Mouse (Mus musculus) hindbrain, embryonic 13.5 days (tissue): ENCODE measurements around the gene Nsun7. TPM values are rescaled to one million over a fixed set of nuclear protein-coding genes. Genes with fewer than 3 reads are reported as not detected.
A peak's percentile ranks its signal among the peaks of the same experiment; 100 is the strongest.

ENCODE experiments used
- ATAC-seq: fragments of 200-750 bp; cut with Nextera tagmentation; 2 replicates; pipeline ENCODE4 v1.8.0; 2017; ENCODE audit warnings: moderate TSS enrichment; ENCODE audit not compliant: low FRiP score
- H3K27ac ChIP-seq: fragments of 300-500 bp; sonication (generic); 2 replicates; pipeline ENCODE4 v1.5.1; 2015; ENCODE audit warnings: inconsistent platforms, mild to moderate bottlenecking, moderate library complexity
- H3K27me3 ChIP-seq: fragments of 300-500 bp; sonication (generic); 2 replicates; pipeline ENCODE4 v1.6.1; 2015; ENCODE audit warnings: mild to moderate bottlenecking, inconsistent platforms
- H3K36me3 ChIP-seq: fragments of 300-500 bp; sonication (generic); 2 replicates; pipeline ENCODE4 v1.6.1; 2015; ENCODE audit warnings: mild to moderate bottlenecking, inconsistent platforms
- H3K4me1 ChIP-seq: fragments of 300-500 bp; sonication (generic); replicated peaks from 2 replicates; pipeline ENCODE4 v1.6.1; 2015; ENCODE audit warnings: inconsistent platforms
- H3K4me2 ChIP-seq: fragments of 300-500 bp; sonication (generic); 2 replicates; pipeline ENCODE4 v1.6.1; 2015; ENCODE audit warnings: inconsistent platforms, mild to moderate bottlenecking, moderate library complexity
- H3K4me3 ChIP-seq: fragments of 300-500 bp; sonication (generic); 2 replicates; pipeline ENCODE4 v1.5.1; 2015; ENCODE audit warnings: mild to moderate bottlenecking, inconsistent platforms
- H3K9ac ChIP-seq: fragments of 300-500 bp; sonication (generic); 2 replicates; pipeline ENCODE4 v1.6.1; 2015; ENCODE audit warnings: mild to moderate bottlenecking, inconsistent platforms
- H3K9me3 ChIP-seq: fragments of 300-500 bp; sonication (generic); 2 replicates; pipeline ENCODE4 v1.6.1; 2016; ENCODE audit warnings: inconsistent platforms
- WGBS: fragments of 180-500 bp; shearing (Covaris S2); methylation state at CpG from one replicate; pipeline ENCODE4 v1.1.7; 2015; 5-methylcytosine and 5-hydroxymethylcytosine counted together
- polyA plus RNA-seq: library from polyadenylated mRNA; unstranded; fragments of >200 nt; fragmentation: Nextera tagmentation; extraction: Ambion mirVana; gene quantifications from 2 replicates; pipeline ENCODE4 v1.2.1, GENCODE M21; 2015

Nsun7 gene
- polyA plus RNA-seq, 1 experiment from 2014 or later, result 2.5 TPM

DNA sequence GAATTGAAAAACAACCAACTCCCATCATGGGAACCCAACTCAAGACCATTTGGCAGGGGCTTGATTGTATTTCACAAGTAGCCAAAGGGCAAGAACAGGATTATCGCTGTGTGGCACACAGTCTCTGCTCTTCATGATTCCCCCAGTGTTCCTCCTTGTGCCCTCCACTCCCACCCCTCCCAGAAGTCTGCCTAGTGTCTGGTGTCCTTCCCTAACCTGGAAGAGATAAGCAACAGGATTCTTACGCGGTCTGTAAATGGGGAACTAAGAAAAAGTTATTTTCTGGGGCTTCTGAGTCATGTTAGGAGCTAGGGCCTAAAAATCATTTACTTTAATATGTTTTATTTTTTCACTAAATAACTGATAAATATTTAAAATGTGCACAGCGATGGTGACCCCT, 35.3 kb downstream of the Nsun7 start:
- WGBS, result 91% methylated on average over 4 of the region's 4 CpGs
- Histone ChIP-seq H3K36me3 (peaks cover 22% of the 10 kb centered on the region), H3K4me1 (no peaks in the 10 kb centered on the region), H3K4me2 (no peak overlapping the region), H3K9ac (no peak overlapping the region), H3K27me3 (no peaks in the 10 kb centered on the region), H3K9me3 (no peaks in the 10 kb centered on the region), H3K4me3 (no peak overlapping the region), H3K27ac (no peak overlapping the region)
- no peak for ATAC-seq

GRCm38 (mm10) chr5:66296116-66296515, 36.4 kb downstream of the Nsun7 start:
- Histone ChIP-seq H3K4me3 (no peak overlapping the region), H3K36me3 (peaks cover 29% of the 10 kb centered on the region), H3K27ac (no peak overlapping the region), H3K27me3 (no peaks in the 10 kb centered on the region), H3K9ac (no peak overlapping the region), H3K4me2 (no peak overlapping the region), H3K4me1 (no peaks in the 10 kb centered on the region), H3K9me3 (no peaks in the 10 kb centered on the region)
- ATAC-seq, result no peak
- WGBS, result 95% methylated on average over 5 of the region's 5 CpGs

DNA sequence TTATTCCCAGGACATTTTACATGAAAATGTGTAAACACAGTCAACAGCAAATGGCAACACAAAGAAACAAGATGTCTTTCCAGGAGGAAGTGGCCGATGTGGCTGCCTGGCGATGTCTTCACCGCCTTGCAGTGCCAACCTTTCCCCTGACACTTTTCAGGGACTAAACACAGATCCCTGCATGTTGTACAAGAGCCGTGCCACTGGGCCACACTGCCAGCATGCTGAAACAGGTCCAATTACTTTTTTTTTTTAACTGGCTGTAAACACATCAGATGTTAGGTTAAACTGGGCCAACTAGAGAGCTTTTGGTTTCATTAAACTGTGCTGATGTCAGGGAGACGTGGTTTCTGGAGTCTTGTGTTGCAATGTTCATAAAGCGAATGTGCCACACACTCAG, 39.2 kb downstream of the Nsun7 start:
- Histone ChIP-seq H3K27ac (no peak overlapping the region), H3K36me3 (peaks cover 43% of the 10 kb centered on the region), H3K4me2 (no peak overlapping the region), H3K9ac (no peak overlapping the region), H3K27me3 (no peaks in the 10 kb centered on the region), H3K4me3 (no peak overlapping the region), H3K9me3 (no peaks in the 10 kb centered on the region), H3K4me1 (no peaks in the 10 kb centered on the region)
- no peak for ATAC-seq
- WGBS, result 97% methylated on average over 6 of the region's 6 CpGs

- no peak overlapping the region for H3K4me3 ChIP-seq
- no peak for ATAC-seq
Observed at GRCm38 (mm10) chr5:66300576-66300975, 40.9 kb downstream of the Nsun7 start.

GRCm38 (mm10) chr5:66302085-66302815, 42.6 kb downstream of the Nsun7 start:
- no peak overlapping the region for H3K4me3 ChIP-seq
- no peak overlapping the region for H3K4me2 ChIP-seq
- peaks cover 8% of the 10 kb centered on the region for H3K4me1 ChIP-seq
- H3K9me3 ChIP-seq, result no peaks in the 10 kb centered on the region
- WGBS, result 92% methylated on average over 21 of the region's 21 CpGs
- no peak overlapping the region for H3K9ac ChIP-seq
- no peak overlapping the region for H3K27ac ChIP-seq
- ATAC-seq, result no peak
- H3K27me3 ChIP-seq, result no peaks in the 10 kb centered on the region
- peaks cover 53% of the 10 kb centered on the region for H3K36me3 ChIP-seq

More at GRCm38 (mm10) chr5:66300576-66300975, 40.9 kb downstream of the Nsun7 start:
- WGBS, result 93% methylated on average over 13 of the region's 13 CpGs
- no peaks in the 10 kb centered on the region for H3K27me3 ChIP-seq
- no peak overlapping the region for H3K4me2 ChIP-seq
- H3K9me3 ChIP-seq, result no peaks in the 10 kb centered on the region
- no peak overlapping the region for H3K9ac ChIP-seq
- H3K27ac ChIP-seq, result no peak overlapping the region
- H3K4me1 ChIP-seq, result peaks cover 7% of the 10 kb centered on the region
- peaks cover 48% of the 10 kb centered on the region for H3K36me3 ChIP-seq

- Histone ChIP-seq H3K9me3 (no peaks in the 10 kb centered on the region), H3K36me3 (peaks cover 55% of the 10 kb centered on the region), H3K4me1 (peaks cover 8% of the 10 kb centered on the region), H3K4me3 (no peak overlapping the region), H3K4me2 (no peak overlapping the region), H3K9ac (no peak overlapping the region), H3K27ac (no peak overlapping the region), H3K27me3 (no peaks in the 10 kb centered on the region)
- 89% methylated on average over 2 of the region's 2 CpGs for WGBS
- ATAC-seq, result 0 out of 2 replicates have a peak, but pooled peaks have one; percentile 31
Observed at GRCm38 (mm10) chr5:66302873-66303272, 43.2 kb downstream of the Nsun7 start.

DNA sequence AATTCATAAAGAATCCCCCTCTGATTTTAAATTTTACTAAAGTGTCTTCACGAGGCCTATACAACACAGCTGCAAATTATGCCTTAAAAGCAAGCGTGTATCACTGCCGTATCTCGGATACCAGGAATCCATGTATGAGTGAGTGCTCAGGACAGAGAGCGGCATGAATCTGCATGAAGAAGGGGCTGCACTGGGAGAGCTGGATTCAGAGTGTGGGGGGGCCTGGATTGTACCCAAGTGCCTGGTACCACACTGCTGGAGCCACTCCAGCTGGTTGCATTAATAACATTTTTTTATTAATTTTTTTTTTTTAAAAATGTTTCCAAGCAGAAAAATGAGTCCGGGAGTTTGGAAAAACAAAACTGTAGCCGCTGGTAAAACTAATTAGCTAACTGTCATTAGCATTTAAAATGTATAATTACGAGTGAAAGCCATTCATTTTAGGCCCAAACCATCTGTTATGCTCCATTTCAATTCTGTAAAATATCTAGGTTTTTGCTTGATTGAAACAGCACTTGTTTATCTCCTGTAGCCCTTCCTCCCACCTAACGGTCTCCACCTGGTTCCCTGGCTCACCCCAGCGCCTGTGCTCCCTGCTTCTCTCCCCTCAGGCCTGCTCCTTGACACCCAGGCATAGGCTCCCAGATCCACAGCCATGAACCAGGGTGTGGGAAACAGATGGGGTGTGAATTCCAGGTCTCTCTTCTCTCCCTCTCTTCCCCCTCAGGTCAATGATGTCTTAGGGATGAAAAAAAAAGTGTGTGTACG, 44.8 kb downstream of the Nsun7 start:
- Histone ChIP-seq H3K4me1 (peaks cover 8% of the 10 kb centered on the region), H3K9ac (no peak overlapping the region), H3K4me3 (no peak overlapping the region), H3K36me3 (peaks cover 63% of the 10 kb centered on the region), H3K27me3 (no peaks in the 10 kb centered on the region), H3K27ac (peak overlapping the region; percentile 83), H3K4me2 (no peak overlapping the region), H3K9me3 (no peaks in the 10 kb centered on the region)
- 0 out of 2 replicates have a peak, but pooled peaks have one; percentile 26 for ATAC-seq
- WGBS, result 65% methylated on average over 11 of the region's 11 CpGs

- Histone ChIP-seq H3K27me3 (no peaks in the 10 kb centered on the region), H3K9ac (no peak overlapping the region), H3K36me3 (peaks cover 70% of the 10 kb centered on the region), H3K4me1 (peaks cover 8% of the 10 kb centered on the region), H3K4me3 (no peak overlapping the region), H3K27ac (peak overlapping the region; percentile 83), H3K9me3 (no peaks in the 10 kb centered on the region), H3K4me2 (no peak overlapping the region)
- ATAC-seq, result no peak
- WGBS, result 83% methylated on average over 8 of the region's 8 CpGs
Observed at GRCm38 (mm10) chr5:66305511-66305910, 45.8 kb downstream of the Nsun7 start.

DNA sequence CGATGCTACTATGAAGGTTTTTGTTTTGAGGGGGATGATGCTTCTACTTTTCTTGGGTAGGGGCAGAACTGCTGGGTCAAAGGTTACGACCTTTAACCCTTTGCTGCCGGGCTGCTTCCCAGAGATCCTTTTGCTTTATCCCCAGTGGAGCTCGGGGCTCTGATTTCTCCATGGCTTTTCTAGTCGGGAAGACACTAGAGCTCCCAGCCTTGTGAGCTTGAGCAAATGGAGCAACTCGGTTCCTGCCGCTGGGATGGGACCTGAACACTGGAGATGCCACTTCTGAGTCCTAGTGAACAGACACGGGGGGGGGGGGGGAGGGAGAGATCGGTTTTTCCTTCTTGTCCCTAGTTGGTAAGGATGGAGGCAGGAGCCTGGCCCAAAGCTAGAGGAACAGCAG, 50.6 kb downstream of the Nsun7 start:
- Histone ChIP-seq H3K27me3 (no peaks in the 10 kb centered on the region), H3K36me3 (peaks cover 73% of the 10 kb centered on the region), H3K4me1 (peaks cover 3% of the 10 kb centered on the region), H3K9me3 (no peaks in the 10 kb centered on the region), H3K4me3 (no peak overlapping the region), H3K9ac (no peak overlapping the region), H3K4me2 (no peak overlapping the region), H3K27ac (no peak overlapping the region)
- ATAC-seq, result no peak
- WGBS, result 49% methylated on average over 9 of the region's 9 CpGs

DNA sequence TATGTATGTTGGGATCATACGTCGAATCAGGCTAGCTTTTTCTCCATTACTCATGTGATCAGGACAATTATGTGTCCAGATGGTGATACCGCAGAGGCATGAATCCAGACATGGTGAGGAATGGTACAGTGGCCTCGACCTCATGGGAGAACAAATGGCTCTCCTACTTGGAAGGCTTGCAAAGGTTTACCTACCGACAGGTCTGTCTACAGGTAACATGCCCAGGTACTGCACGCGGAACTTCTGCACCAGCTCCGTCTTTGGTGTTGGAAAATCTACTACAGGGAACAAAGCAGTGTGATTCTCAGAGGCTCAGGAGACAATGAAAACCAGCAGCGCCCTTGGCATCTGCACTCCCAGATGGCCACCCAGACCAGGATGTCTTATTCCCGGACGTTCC, 51.1 kb downstream of the Nsun7 start:
- no peak overlapping the region for H3K9ac ChIP-seq
- no peak for ATAC-seq
- 90% methylated on average over 11 of the region's 11 CpGs for WGBS
- H3K27me3 ChIP-seq, result no peaks in the 10 kb centered on the region
- no peaks in the 10 kb centered on the region; the same call in 1 of the 2 replicates for H3K4me1 ChIP-seq
- H3K36me3 ChIP-seq, result peaks cover 68% of the 10 kb centered on the region
- no peaks in the 10 kb centered on the region for H3K9me3 ChIP-seq
- no peak overlapping the region for H3K4me2 ChIP-seq
- H3K4me3 ChIP-seq, result no peak overlapping the region
- H3K27ac ChIP-seq, result no peak overlapping the region

- peaks cover 25% of the 10 kb centered on the region for H3K36me3 ChIP-seq
- H3K9me3 ChIP-seq, result no peaks in the 10 kb centered on the region
- H3K4me2 ChIP-seq, result no peak overlapping the region
- H3K27ac ChIP-seq, result 0 out of 2 replicates have a peak overlapping the region, but pooled peaks have one; percentile 30
- H3K4me1 ChIP-seq, result peaks cover 23% of the 10 kb centered on the region
- no peak overlapping the region for H3K9ac ChIP-seq
- no peak for ATAC-seq
- 87% methylated on average over 5 of the region's 5 CpGs for whole genome bisulfite sequencing
- no peak overlapping the region for H3K4me3 ChIP-seq
- H3K27me3 ChIP-seq, result no peaks in the 10 kb centered on the region
Observed at GRCm38 (mm10) chr5:66315791-66316190, 56.1 kb downstream of the Nsun7 start.

- H3K27ac ChIP-seq, result peak overlapping the region; percentile 79
- no peak overlapping the region for H3K9ac ChIP-seq
- peak overlapping the region; percentile 28 for H3K4me2 ChIP-seq
- H3K36me3 ChIP-seq, result peaks cover 8% of the 10 kb centered on the region; the same call in 1 of the 2 replicates
- 70% methylated on average over 6 of the region's 6 CpGs for WGBS
- no peaks in the 10 kb centered on the region for H3K27me3 ChIP-seq
- ATAC-seq, result no peak
- H3K4me1 ChIP-seq, result peaks cover 28% of the 10 kb centered on the region
- H3K9me3 ChIP-seq, result no peaks in the 10 kb centered on the region
- no peak overlapping the region for H3K4me3 ChIP-seq
Observed at GRCm38 (mm10) chr5:66319341-66319740, 59.6 kb downstream of the Nsun7 start.
